Comparison of ENCODE assay signal across 25 mouse cellular contexts in genomic region chr12:119028711-119029110, GRCm38 (mm10).
A peak's percentile ranks its signal among the peaks of the same experiment; 100 is the strongest.
DNase-seq lines count a peak whose midpoint lies in the region; ATAC-seq lines count a peak whose summit lies in the region.
"Had no signal": no experiment of that assay in that cellular context is flagged by ENCODE, and none has a peak within 500 bp of the region (broad histone marks: within the 10 kb centered on the region; RNA-seq: fewer than 3 reads in every experiment).

No protein-coding gene starts in this region.

- ATAC-seq in forebrain, embryonic 15.5 days (replicated peaks), result no peak
- ATAC-seq in midbrain, embryonic 11.5 days (ENCODE audit: low FRiP score), result no peak
- ATAC-seq: activated CD4-positive, CD25-positive, alpha-beta regulatory T cell, adult 4 months; CD4-positive, CD25-positive, alpha-beta regulatory T cell, adult 4 months; forebrain, embryonic 14.5 days; forebrain, postnatal 0 days; Patski had no signal

- peaks cover 22% of the 10 kb centered on the region for H3K4me1 ChIP-seq in forebrain, embryonic 10.5 days
- no peaks in the 10 kb centered on the region for H3K4me1 ChIP-seq in forebrain, embryonic 15.5 days
- H3K4me1 ChIP-seq in midbrain, embryonic 10.5 days, result peaks cover 13% of the 10 kb centered on the region
- H3K4me1 ChIP-seq in midbrain, embryonic 11.5 days (ENCODE audit: control insufficient read depth, insufficient read depth, low read length), result no peaks in the 10 kb centered on the region
- H3K4me1 ChIP-seq: forebrain, embryonic 12.5 days had no signal

- H3K27me3 ChIP-seq in forebrain, embryonic 10.5 days (ENCODE audit: poor library complexity, severe bottlenecking), result no peaks in the 10 kb centered on the region
- H3K27me3 ChIP-seq in forebrain, embryonic 15.5 days, result no peaks in the 10 kb centered on the region
- no peaks in the 10 kb centered on the region for H3K27me3 ChIP-seq in midbrain, embryonic 10.5 days (ENCODE audit: low read depth, poor library complexity, severe bottlenecking)
- H3K27me3 ChIP-seq in midbrain, embryonic 11.5 days (ENCODE audit: control insufficient read depth, insufficient read depth, low read length), result no peaks in the 10 kb centered on the region
- H3K27me3 ChIP-seq: CH12.LX; embryonic facial prominence, embryonic 12.5 days; forebrain, embryonic 12.5 days; Patski had no signal

- DNase-seq in forebrain, embryonic 10.5 days (ENCODE audit: extremely low spot score, low spot score), result no peak
- DNase-seq in kidney, adult 9 months, result peak; percentile 64
- no peak for DNase-seq in kidney, adult 11 months
- no peak for DNase-seq in midbrain, embryonic 10.5 days (ENCODE audit: low spot score)
- no peak for DNase-seq in midbrain, embryonic 11.5 days (ENCODE audit: low spot score, missing footprints)
- DNase-seq: adrenal gland, adult 8-10 months; adrenal gland, postnatal 14 days; adrenal gland, postnatal 36 days; B cell, adult 2 months; cerebellum, adult 11-12 months; cerebellum, adult 2 months; cerebellum, adult 9-10 months; cerebellum, postnatal 10 days; cerebellum, postnatal 25 days; forebrain, postnatal 0 days had no signal

- H3K36me3 ChIP-seq in forebrain, embryonic 10.5 days (replicated peaks), result no peaks in the 10 kb centered on the region
- H3K36me3 ChIP-seq in forebrain, embryonic 15.5 days, result no peaks in the 10 kb centered on the region
- H3K36me3 ChIP-seq in midbrain, embryonic 10.5 days, result no peaks in the 10 kb centered on the region
- H3K36me3 ChIP-seq in midbrain, embryonic 11.5 days (ENCODE audit: control insufficient read depth, insufficient read depth, low read length), result no peaks in the 10 kb centered on the region
- H3K36me3 ChIP-seq: embryonic facial prominence, embryonic 10.5 days; embryonic facial prominence, embryonic 12.5 days; forebrain, embryonic 12.5 days; G1E had no signal

- 0 out of 2 replicates have a peak overlapping the region, but pooled peaks have one; percentile 11 for H3K27ac ChIP-seq in forebrain, embryonic 10.5 days
- H3K27ac ChIP-seq in forebrain, embryonic 15.5 days (replicated peaks), result no peak overlapping the region
- H3K27ac ChIP-seq in midbrain, embryonic 10.5 days (replicated peaks), result 0 out of 2 replicates have a peak overlapping the region, but pooled peaks have one; percentile 9
- H3K27ac ChIP-seq in midbrain, embryonic 11.5 days (ENCODE audit: low read depth, low read length), result no peak overlapping the region
- H3K27ac ChIP-seq: embryonic facial prominence, embryonic 10.5 days; embryonic facial prominence, embryonic 12.5 days; forebrain, embryonic 12.5 days had no signal

- 66% methylated on average over 2 of the region's 2 CpGs for WGBS in forebrain, embryonic 10.5 days
- WGBS in forebrain, embryonic 15.5 days, result 65% methylated on average over 2 of the region's 2 CpGs
- 74% methylated on average over 2 of the region's 2 CpGs for WGBS in midbrain, embryonic 10.5 days
- 85% methylated on average over 2 of the region's 2 CpGs for WGBS in midbrain, embryonic 11.5 days

- H3K4me3 ChIP-seq in forebrain, embryonic 10.5 days, result no peak overlapping the region
- H3K4me3 ChIP-seq in forebrain, embryonic 15.5 days, result no peak overlapping the region
- H3K4me3 ChIP-seq in midbrain, embryonic 10.5 days, result no peak overlapping the region
- no peak overlapping the region for H3K4me3 ChIP-seq in midbrain, embryonic 11.5 days (ENCODE audit: low read depth, low read length)
- H3K4me3 ChIP-seq: embryonic facial prominence, embryonic 10.5 days; embryonic facial prominence, embryonic 12.5 days; forebrain, embryonic 12.5 days had no signal

- no peaks in the 10 kb centered on the region for H3K9me3 ChIP-seq in forebrain, embryonic 10.5 days
- H3K9me3 ChIP-seq in forebrain, embryonic 15.5 days, result no peaks in the 10 kb centered on the region
- no peaks in the 10 kb centered on the region for H3K9me3 ChIP-seq in midbrain, embryonic 10.5 days (replicated peaks)
- no peaks in the 10 kb centered on the region for H3K9me3 ChIP-seq in midbrain, embryonic 11.5 days (ENCODE audit: control insufficient read depth, low read length)
- H3K9me3 ChIP-seq: embryonic facial prominence, embryonic 10.5 days; embryonic facial prominence, embryonic 12.5 days; forebrain, embryonic 12.5 days; G1E had no signal

- H3K9ac ChIP-seq in forebrain, embryonic 15.5 days (replicated peaks), result no peak overlapping the region
- H3K9ac ChIP-seq in midbrain, embryonic 11.5 days (ENCODE audit: low read length), result no peak overlapping the region
- H3K9ac ChIP-seq: embryonic facial prominence, embryonic 12.5 days; forebrain, embryonic 12.5 days; forebrain, postnatal 0 days had no signal

- H3K4me2 ChIP-seq in forebrain, embryonic 15.5 days (replicated peaks), result no peak overlapping the region
- H3K4me2 ChIP-seq in midbrain, embryonic 11.5 days, result no peak overlapping the region
- H3K4me2 ChIP-seq: embryonic facial prominence, embryonic 12.5 days; forebrain, embryonic 12.5 days had no signal

Comparison
In these comparisons a context has a peak if more than half of its experiments do, and no peak if none do; other contexts are left out.
1. H3K27ac ChIP-seq: peak in forebrain, embryonic 10.5 days (single experiment) and midbrain, embryonic 10.5 days (single experiment); none in forebrain, embryonic 15.5 days (single experiment) and midbrain, embryonic 11.5 days (single experiment).